Mouse (Mus musculus) lung, embryonic 14.5 days (tissue): ENCODE results near the gene Pcsk5. TPM values are rescaled to one million over a fixed set of nuclear protein-coding genes. Genes with fewer than 3 reads are reported as not detected.
A peak's percentile ranks its signal among the peaks of the same experiment; 100 is the strongest.

Experiments
- ATAC-seq: fragments of 200-750 bp; cut with Nextera tagmentation; 2 replicates; pipeline ENCODE4 v1.8.0; 2017; ENCODE audit warnings: mild to moderate bottlenecking, moderate TSS enrichment, moderate library complexity; ENCODE audit not compliant: insufficient read depth
- DNase-seq: peaks from one replicate; pipeline ENCODE4 v3.0.0-alpha.2; 2015
- H3K27ac ChIP-seq: fragments of 300-500 bp; sonication (generic); 2 replicates; pipeline ENCODE4 v1.5.1; 2014; ENCODE audit warnings: low read depth, mild to moderate bottlenecking, moderate library complexity
- H3K27me3 ChIP-seq: fragments of 300-500 bp; sonication (generic); 2 replicates; pipeline ENCODE4 v1.6.1; 2014; ENCODE audit warnings: low read length, control low read depth; ENCODE audit not compliant: insufficient read depth
- H3K36me3 ChIP-seq: fragments of 300-500 bp; sonication (generic); 2 replicates; pipeline ENCODE4 v1.6.1; 2014; ENCODE audit warnings: control low read depth; ENCODE audit not compliant: insufficient read depth
- H3K4me1 ChIP-seq: fragments of 300-500 bp; sonication (generic); 2 replicates; pipeline ENCODE4 v1.6.1; 2014; ENCODE audit warnings: antibody characterized with exemption, control low read depth; ENCODE audit not compliant: insufficient read depth
- H3K4me2 ChIP-seq: fragments of 300-500 bp; sonication (generic); 2 replicates; pipeline ENCODE4 v1.6.1; 2014; ENCODE audit warnings: mild to moderate bottlenecking
- H3K4me3 ChIP-seq: fragments of 300-500 bp; sonication (generic); 2 replicates; pipeline ENCODE4 v1.5.1; 2014; ENCODE audit warnings: low read depth, low read length
- H3K9ac ChIP-seq: fragments of 300-500 bp; sonication (generic); 2 replicates; pipeline ENCODE4 v1.6.1; 2014
- H3K9me3 ChIP-seq: fragments of 300-500 bp; sonication (generic); 2 replicates; pipeline ENCODE4 v1.6.1; 2016; ENCODE audit warnings: low read depth, low read length, control low read depth
- CTCF ChIP-seq: IDR thresholded peaks from 2 replicates; pipeline ENCODE4 v1.5.1; 2016; ENCODE audit warnings: antibody characterized with exemption, low read depth
- WGBS: fragments of 180-500 bp; shearing (Covaris S2); extraction: QIAGEN DNeasy Blood & Tissue Kit; methylation state at CpG from one replicate; pipeline ENCODE4 v1.1.7; 2014; 5-methylcytosine and 5-hydroxymethylcytosine counted together
- polyA plus RNA-seq: library from polyadenylated mRNA; unstranded; fragments of >200 nt; fragmentation: Nextera tagmentation; extraction: Ambion mirVana; gene quantifications from 2 replicates; pipeline ENCODE4 v1.2.1, GENCODE M21; 2014

The Pcsk5 gene
- polyA plus RNA-seq, 1 experiment from 2014 or later: 19.0 TPM

- DNase-seq: peak; percentile 25
- Histone ChIP-seq H3K9ac (no peak overlapping the region), H3K36me3 (no peaks in the 10 kb centered on the region), H3K4me2 (no peak overlapping the region), H3K4me3 (no peak overlapping the region), H3K27me3 (no peaks in the 10 kb centered on the region), H3K9me3 (no peaks in the 10 kb centered on the region), H3K27ac (no peak overlapping the region), H3K4me1 (no peaks in the 10 kb centered on the region)
- 76% methylated on average over 2 of the region's 2 CpGs for WGBS
- TF ChIP-seq CTCF: no peak
- no peak for ATAC-seq
Observed at GRCm38 (mm10) chr19:17831376-17831775, 6.1 kb downstream of the Pcsk5 start.

GRCm38 (mm10) chr19:17828414-17828813 lies 9.0 kb downstream of the Pcsk5 start:
- WGBS: 72% methylated on average over 8 of the region's 8 CpGs
- no peak overlapping the region for H3K27ac ChIP-seq
- H3K36me3 ChIP-seq: no peaks in the 10 kb centered on the region

GRCm38 (mm10) chr19:17826694-17827093 lies 10.7 kb downstream of the Pcsk5 start:
- Histone ChIP-seq H3K9me3 (no peaks in the 10 kb centered on the region), H3K9ac (no peak overlapping the region), H3K4me1 (no peaks in the 10 kb centered on the region), H3K27ac (no peak overlapping the region), H3K4me2 (no peak overlapping the region), H3K27me3 (no peaks in the 10 kb centered on the region), H3K36me3 (no peaks in the 10 kb centered on the region), H3K4me3 (no peak overlapping the region)
- TF ChIP-seq CTCF: no peak
- no peak for ATAC-seq
- 70% methylated on average over 3 of the region's 3 CpGs for WGBS
- no peak for DNase-seq

More at GRCm38 (mm10) chr19:17828414-17828813, 9.0 kb downstream of the Pcsk5 start:
- no peak for TF ChIP-seq CTCF
- Histone ChIP-seq H3K4me3 (no peak overlapping the region), H3K4me1 (no peaks in the 10 kb centered on the region), H3K27me3 (no peaks in the 10 kb centered on the region), H3K4me2 (no peak overlapping the region), H3K9ac (no peak overlapping the region), H3K9me3 (no peaks in the 10 kb centered on the region)
- DNase-seq: no peak
- ATAC-seq: no peak

GRCm38 (mm10) chr19:17820046-17820445 lies 17.4 kb downstream of the Pcsk5 start:
- no peak for TF ChIP-seq CTCF
- no peaks in the 10 kb centered on the region for H3K9me3 ChIP-seq

DNA sequence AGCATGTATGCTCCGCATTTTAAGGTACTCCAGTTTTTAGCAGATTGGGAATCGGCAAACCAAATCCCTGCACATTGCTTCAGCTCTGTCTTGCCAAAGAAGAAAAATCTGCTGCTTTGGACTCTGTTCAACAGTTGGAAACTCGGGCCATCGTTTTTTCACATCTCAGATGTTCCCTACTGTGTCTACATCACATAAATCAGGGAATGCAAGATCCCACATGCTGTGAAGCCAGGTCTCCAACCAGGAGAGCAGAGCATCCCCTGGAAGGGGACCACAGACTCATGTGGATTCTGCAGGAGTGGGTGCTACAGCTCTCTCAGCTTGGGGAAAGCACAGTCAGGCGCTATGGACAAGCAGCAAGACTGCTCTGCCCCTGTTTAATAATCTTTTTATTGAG lies 18.4 kb downstream of the Pcsk5 start:
- no peak for TF ChIP-seq CTCF
- DNase-seq: no peak
- Histone ChIP-seq H3K27me3 (no peaks in the 10 kb centered on the region), H3K4me3 (no peak overlapping the region), H3K27ac (no peak overlapping the region), H3K9me3 (no peaks in the 10 kb centered on the region), H3K4me1 (no peaks in the 10 kb centered on the region), H3K36me3 (no peaks in the 10 kb centered on the region), H3K9ac (no peak overlapping the region), H3K4me2 (no peak overlapping the region)
- no peak for ATAC-seq
- WGBS: 56% methylated on average over 5 of the region's 5 CpGs

More at GRCm38 (mm10) chr19:17820046-17820445, 17.4 kb downstream of the Pcsk5 start:
- Histone ChIP-seq H3K4me2 (no peak overlapping the region), H3K4me3 (no peak overlapping the region), H3K27ac (no peak overlapping the region), H3K27me3 (no peaks in the 10 kb centered on the region), H3K4me1 (no peaks in the 10 kb centered on the region), H3K9ac (no peak overlapping the region), H3K36me3 (no peaks in the 10 kb centered on the region)
- DNase-seq (no peak), ATAC-seq (no peak)
- WGBS: 85% methylated on average over 2 of the region's 2 CpGs

DNA sequence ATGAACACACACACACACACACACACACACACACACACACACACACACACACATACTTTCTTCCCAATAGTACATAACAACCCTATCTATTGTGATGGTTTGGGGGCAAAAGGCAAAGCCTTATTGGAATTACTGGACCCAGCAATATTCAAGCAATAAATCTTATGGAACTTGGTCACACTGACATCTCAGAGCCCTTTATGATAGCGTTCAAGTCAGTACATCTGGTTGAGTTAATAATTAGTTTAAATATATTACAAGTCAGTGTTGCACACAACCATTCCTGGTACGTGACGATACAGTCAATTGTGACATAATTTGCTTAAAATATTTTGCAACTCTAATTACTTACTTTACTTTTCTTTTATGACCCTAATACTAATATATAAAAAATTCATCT lies 22.4 kb downstream of the Pcsk5 start:
- H3K4me3 ChIP-seq: no peak overlapping the region
- ATAC-seq (no peak), DNase-seq (no peak)
- no peaks in the 10 kb centered on the region for H3K27me3 ChIP-seq
- no peak overlapping the region for H3K9ac ChIP-seq
- H3K36me3 ChIP-seq: no peaks in the 10 kb centered on the region
- no peak overlapping the region for H3K27ac ChIP-seq
- peaks cover 3% of the 10 kb centered on the region; the same call in 1 of the 2 replicates for H3K4me1 ChIP-seq
- no peak for TF ChIP-seq CTCF
- H3K4me2 ChIP-seq: no peak overlapping the region
- no peaks in the 10 kb centered on the region for H3K9me3 ChIP-seq
- WGBS: 84% methylated on average over 3 of the region's 3 CpGs

DNA sequence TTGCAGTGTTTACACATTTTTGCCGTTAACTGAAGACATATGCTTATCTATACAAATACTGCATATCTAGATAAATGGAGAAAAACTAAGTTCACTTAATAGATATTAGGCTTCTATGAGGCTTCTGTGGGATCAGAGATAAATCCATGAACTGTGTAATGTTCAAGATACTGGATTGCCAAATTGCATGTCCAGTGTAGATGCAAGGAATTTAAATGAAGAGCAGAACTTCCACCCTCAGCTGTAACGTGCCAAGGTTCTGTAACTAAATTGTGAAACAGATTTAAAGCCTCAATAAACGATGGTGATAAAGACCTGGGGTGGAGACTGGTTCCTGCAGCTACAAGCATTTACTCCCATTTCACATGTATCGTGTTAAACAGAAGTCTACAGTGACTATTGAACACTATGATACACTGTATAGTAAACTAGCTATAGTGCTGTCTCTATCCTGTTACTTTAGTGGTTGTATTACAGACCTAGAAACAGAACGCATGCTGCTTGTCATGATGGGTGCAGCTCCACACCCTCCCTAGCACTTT lies 23.9 kb downstream of the Pcsk5 start:
- WGBS: 37% methylated on average over 5 of the region's 5 CpGs
- H3K9me3 ChIP-seq: no peaks in the 10 kb centered on the region
- peaks cover 3% of the 10 kb centered on the region; the same call in 1 of the 2 replicates for H3K4me1 ChIP-seq
- ATAC-seq: peak; percentile 63; the same call in 1 of the 2 replicates
- no peak overlapping the region for H3K4me3 ChIP-seq
- H3K4me2 ChIP-seq: no peak overlapping the region
- peak; percentile 58 for DNase-seq
- no peak overlapping the region for H3K9ac ChIP-seq
- TF ChIP-seq CTCF: no peak
- no peaks in the 10 kb centered on the region for H3K27me3 ChIP-seq
- no peaks in the 10 kb centered on the region for H3K36me3 ChIP-seq
- H3K27ac ChIP-seq: no peak overlapping the region
